Mouse (Mus musculus) G1E (cell line): ENCODE measurements at regions not wholly inside any gene's neighbourhood (a gene's known extent, or its start where the extent isn't known, plus 50 kb on each side); places are given as distances from the start of the nearest gene placed in this dataset.

Experiments used
- ATAC-seq: 2 replicates; pipeline ENCODE4 v1.8.0; 2016; ENCODE audit warnings: mild to moderate bottlenecking; ENCODE audit not compliant: insufficient number of reproducible peaks, poor library complexity, low FRiP score, severe bottlenecking; ENCODE audit errors: extremely low read depth
- DNase-seq: peaks from one replicate; pipeline ENCODE4 v3.0.0; 2012; ENCODE audit warnings: low spot score
- H3K27me3 ChIP-seq: 2 replicates; pipeline ENCODE4 v1.6.1; 2012; ENCODE audit warnings: mild to moderate bottlenecking, low read length, inconsistent platforms; ENCODE audit not compliant: insufficient read depth
- H3K36me3 ChIP-seq: replicated peaks from 2 replicates; pipeline ENCODE3; 2012; ENCODE audit warnings: mild to moderate bottlenecking, inconsistent platforms
- H3K4me1 ChIP-seq: 2 replicates; pipeline ENCODE4 v1.6.1; 2012; ENCODE audit warnings: low read depth, low read length, inconsistent platforms, mixed read lengths; ENCODE audit not compliant: insufficient read depth
- H3K4me3 ChIP-seq: 2 replicates; pipeline ENCODE4 v1.5.1; 2012; ENCODE audit warnings: low read depth, mild to moderate bottlenecking, inconsistent platforms, low read length, moderate library complexity, mixed read lengths
- H3K9me3 ChIP-seq: replicated peaks from 2 replicates; pipeline ENCODE4 v1.6.1; 2012; ENCODE audit warnings: inconsistent platforms
- CTCF ChIP-seq: IDR thresholded peaks from 2 replicates; pipeline ENCODE4 v1.5.1; 2012; ENCODE audit warnings: low read depth, low read length, inconsistent platforms, mixed read lengths
- GATA1 ChIP-seq: IDR thresholded peaks from 2 replicates; pipeline ENCODE4 v1.6.1; 2012; ENCODE audit warnings: borderline replicate concordance, low read length, inconsistent platforms, mixed read lengths
- GATA2 ChIP-seq: IDR thresholded peaks from 2 replicates; pipeline ENCODE4 v1.6.1; 2012; ENCODE audit warnings: low read depth, low read length, inconsistent platforms, borderline replicate concordance
- POLR2AphosphoS5 ChIP-seq: IDR thresholded peaks from 2 replicates; pipeline ENCODE4 v1.6.1; 2012; ENCODE audit warnings: low read depth, low read length, inconsistent platforms; ENCODE audit not compliant: insufficient replicate concordance
- TAL1 ChIP-seq: conservative IDR thresholded peaks from 2 replicates; pipeline ENCODE4 v1.6.1; 2012; ENCODE audit warnings: low read depth, low read length, inconsistent platforms, mixed read lengths

DNA sequence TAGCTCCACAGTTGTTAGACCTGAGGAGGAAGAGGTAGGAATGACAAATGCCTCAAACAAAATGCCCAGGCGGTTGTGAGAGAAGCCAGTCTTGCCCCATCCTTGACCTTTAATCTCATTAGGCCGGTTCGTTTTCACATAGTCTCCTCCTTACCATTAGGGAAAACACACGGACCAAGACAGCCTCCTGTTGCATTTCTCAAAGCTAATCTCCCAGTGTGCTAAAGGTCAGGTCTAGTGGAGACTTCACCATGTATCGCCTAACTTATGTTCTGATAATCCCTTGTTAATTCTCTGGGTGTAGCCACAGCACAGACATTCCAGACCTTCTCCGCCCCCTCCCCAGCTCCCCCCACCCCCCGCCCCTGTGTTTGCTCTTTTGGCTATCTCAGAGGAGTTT is 174.5 kb downstream of the Tbx18 start:
- Histone ChIP-seq H3K9me3 (peaks cover 5% of the 10 kb centered on the region), H3K36me3 (no peaks in the 10 kb centered on the region), H3K27me3 (no peaks in the 10 kb centered on the region), H3K4me3 (no peak overlapping the region), H3K4me1 (no peaks in the 10 kb centered on the region)
- TF ChIP-seq GATA2, result no peak
- no peak for TF ChIP-seq TAL1
- no peak for TF ChIP-seq CTCF
- no peak for TF ChIP-seq POLR2AphosphoS5
- no peak for TF ChIP-seq GATA1
- no peak for ATAC-seq
- DNase-seq, result no peak

DNA sequence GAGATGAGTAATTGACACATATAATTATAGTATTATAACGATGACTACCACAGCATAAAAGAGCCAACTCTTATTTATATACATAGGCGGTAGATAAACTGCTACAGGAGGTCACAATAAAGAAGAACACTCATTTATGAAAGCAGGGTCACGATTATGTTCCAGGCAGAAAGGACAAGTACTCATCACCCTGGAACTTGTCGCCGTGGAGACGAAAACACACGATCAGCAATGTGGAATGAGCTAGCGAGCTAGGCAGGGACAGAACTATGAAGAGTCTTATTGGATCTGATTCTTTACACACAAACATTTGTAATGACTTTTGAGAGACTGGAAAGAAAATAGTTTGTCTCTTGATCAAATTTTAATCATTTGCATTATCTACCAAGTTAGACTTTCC is 197.9 kb downstream of the Tbx18 start:
- Histone ChIP-seq H3K9me3 (no peaks in the 10 kb centered on the region), H3K36me3 (no peaks in the 10 kb centered on the region), H3K27me3 (no peaks in the 10 kb centered on the region), H3K4me1 (no peaks in the 10 kb centered on the region), H3K4me3 (no peak overlapping the region)
- DNase-seq, result no peak
- TF ChIP-seq POLR2AphosphoS5 (no peak), CTCF (no peak), TAL1 (no peak), GATA2 (no peak), GATA1 (no peak)
- ATAC-seq, result no peak

DNA sequence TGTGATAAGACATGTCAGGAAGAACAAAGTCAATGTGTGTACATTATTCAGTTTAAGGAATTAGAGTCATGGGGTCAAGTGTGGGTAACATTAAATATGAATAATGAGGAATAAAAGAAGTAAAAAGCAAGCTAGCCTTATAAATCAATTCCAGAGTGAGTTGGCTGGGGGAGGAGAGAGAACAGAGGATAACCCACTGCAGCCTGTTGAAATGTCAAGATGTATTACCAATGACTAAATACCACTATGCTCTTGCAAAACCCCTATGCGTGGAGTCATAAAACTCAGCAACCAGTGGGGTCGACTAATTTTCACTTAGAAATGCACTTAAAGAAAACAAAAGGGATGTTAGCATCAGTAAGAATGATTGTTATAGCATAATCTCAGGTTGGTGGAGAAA is 201.2 kb downstream of the Tbx18 start:
- H3K9me3 ChIP-seq, result no peaks in the 10 kb centered on the region
- no peaks in the 10 kb centered on the region for H3K36me3 ChIP-seq
- TF ChIP-seq GATA2 (no peak), CTCF (no peak), POLR2AphosphoS5 (no peak), GATA1 (no peak), TAL1 (no peak)
- no peak overlapping the region for H3K4me3 ChIP-seq
- no peaks in the 10 kb centered on the region for H3K4me1 ChIP-seq
- DNase-seq (no peak), ATAC-seq (no peak)
- no peaks in the 10 kb centered on the region for H3K27me3 ChIP-seq

DNA sequence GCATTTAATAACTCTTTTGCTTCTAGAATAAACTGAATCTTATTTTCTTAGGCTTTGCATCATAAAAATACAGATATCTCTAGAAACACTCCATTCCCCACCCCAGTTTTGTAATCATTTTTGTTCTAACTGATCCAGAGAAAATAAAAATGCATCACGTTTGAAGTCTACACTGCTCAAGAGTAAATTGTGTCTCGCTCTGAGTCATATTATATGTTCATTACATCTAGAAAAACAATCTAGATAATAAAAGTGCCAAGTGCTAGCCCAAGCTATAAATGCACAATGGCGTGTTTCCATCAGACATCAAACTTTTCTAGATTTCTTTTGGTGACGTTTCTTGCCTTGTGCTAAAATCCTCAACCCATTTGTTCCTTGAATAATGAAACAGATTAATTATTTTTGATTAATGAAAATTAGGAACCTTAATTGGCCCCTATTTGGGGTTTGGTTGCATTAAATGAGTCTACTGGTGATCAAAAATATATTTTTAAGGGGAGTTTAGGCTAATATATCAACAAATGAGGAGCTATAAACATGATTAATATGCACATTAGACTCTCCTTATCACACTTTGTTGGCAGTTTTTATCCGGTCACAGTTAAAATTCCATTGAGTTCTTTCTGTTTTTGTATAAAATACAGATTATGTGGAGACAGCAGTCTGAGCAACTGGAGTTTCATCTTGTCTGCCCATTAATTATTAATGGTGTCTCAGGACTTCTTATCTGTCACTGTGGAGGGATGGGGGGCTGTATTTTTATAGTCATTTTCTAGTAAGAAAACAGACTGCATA is 206.0 kb downstream of the Tbx18 start:
- TF ChIP-seq GATA1 (no peak), CTCF (no peak), TAL1 (no peak), GATA2 (no peak), POLR2AphosphoS5 (no peak)
- no peaks in the 10 kb centered on the region for H3K4me1 ChIP-seq
- no peaks in the 10 kb centered on the region for H3K36me3 ChIP-seq
- H3K9me3 ChIP-seq, result no peaks in the 10 kb centered on the region
- no peak overlapping the region for H3K4me3 ChIP-seq
- ATAC-seq, result no peak
- DNase-seq, result no peak
- no peaks in the 10 kb centered on the region for H3K27me3 ChIP-seq

DNA sequence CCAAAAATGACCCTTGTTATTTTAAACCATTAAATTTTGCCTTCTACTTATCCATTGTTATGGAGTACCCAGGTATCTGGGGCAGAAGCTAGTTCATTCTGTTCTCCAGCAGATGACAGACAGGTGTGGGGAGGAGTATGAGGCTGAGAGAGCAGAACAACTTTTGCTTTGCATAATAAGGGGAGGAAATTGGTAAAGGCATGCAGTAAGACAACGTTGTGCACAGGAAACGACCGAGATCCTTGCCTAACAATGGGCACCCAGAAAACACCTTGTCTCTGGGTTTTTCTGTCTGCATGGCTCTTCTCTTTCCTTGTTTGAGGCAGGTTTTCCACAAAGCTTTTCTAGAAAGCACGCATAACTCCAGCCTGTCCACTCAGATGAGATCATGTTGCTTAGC is 220.4 kb downstream of the Tbx18 start:
- H3K9me3 ChIP-seq, result no peaks in the 10 kb centered on the region
- DNase-seq, result no peak
- TF ChIP-seq TAL1 (no peak), CTCF (no peak), GATA2 (no peak), POLR2AphosphoS5 (no peak), GATA1 (no peak)
- ATAC-seq, result no peak
- H3K27me3 ChIP-seq, result no peaks in the 10 kb centered on the region
- no peaks in the 10 kb centered on the region for H3K36me3 ChIP-seq
- no peaks in the 10 kb centered on the region for H3K4me1 ChIP-seq
- no peak overlapping the region for H3K4me3 ChIP-seq

DNA sequence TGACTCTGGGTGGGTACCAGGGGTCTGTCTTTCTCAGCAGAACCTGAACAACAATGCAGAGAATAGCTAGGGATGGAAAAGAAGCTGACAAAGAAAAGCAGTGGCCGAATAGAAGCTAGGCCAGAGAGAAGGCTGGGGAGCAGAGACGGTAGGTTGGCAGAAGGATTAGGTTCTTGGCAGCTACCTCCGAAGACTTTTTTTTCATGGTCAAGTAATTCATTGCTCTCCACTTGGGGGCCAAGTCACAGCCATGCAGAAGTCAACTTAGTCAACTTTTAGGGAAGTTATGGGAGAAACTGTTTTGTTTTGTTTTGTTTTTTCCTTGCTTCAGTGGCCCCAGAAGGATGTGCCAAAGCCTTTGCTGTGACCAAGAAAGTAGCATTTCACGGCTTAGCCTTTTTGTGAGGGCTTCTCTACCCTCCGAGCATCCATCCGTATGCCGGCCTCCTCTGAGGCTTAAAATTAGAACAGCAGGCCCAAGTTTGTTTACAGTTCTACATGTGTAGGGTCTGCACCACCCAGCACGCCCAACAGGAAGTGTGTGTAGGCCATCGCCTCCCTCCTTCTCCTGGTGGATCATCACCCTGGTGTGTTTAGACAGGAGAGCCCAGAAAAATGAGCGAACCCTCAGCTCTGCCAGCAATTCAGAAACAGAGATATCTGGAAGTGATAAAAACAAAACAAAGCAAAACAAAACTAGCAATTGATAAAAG is 226.2 kb downstream of the Tbx18 start:
- Histone ChIP-seq H3K9me3 (no peaks in the 10 kb centered on the region), H3K36me3 (no peaks in the 10 kb centered on the region), H3K4me1 (no peaks in the 10 kb centered on the region), H3K4me3 (no peak overlapping the region), H3K27me3 (no peaks in the 10 kb centered on the region)
- TF ChIP-seq GATA1 (no peak), TAL1 (no peak), GATA2 (no peak)
- DNase-seq, result no peak
- no peak for ATAC-seq
